Mouse (Mus musculus) kidney, postnatal 36 days (tissue): ENCODE measurements around the gene Samhd1.

Experiments used
- DNase-seq, 2 experiments: peaks; one replicate each; pipeline ENCODE4 v3.0.0; 2021 to 2022; ENCODE audit warnings: mixed read lengths in 2 of 2

The Samhd1 gene

DNA sequence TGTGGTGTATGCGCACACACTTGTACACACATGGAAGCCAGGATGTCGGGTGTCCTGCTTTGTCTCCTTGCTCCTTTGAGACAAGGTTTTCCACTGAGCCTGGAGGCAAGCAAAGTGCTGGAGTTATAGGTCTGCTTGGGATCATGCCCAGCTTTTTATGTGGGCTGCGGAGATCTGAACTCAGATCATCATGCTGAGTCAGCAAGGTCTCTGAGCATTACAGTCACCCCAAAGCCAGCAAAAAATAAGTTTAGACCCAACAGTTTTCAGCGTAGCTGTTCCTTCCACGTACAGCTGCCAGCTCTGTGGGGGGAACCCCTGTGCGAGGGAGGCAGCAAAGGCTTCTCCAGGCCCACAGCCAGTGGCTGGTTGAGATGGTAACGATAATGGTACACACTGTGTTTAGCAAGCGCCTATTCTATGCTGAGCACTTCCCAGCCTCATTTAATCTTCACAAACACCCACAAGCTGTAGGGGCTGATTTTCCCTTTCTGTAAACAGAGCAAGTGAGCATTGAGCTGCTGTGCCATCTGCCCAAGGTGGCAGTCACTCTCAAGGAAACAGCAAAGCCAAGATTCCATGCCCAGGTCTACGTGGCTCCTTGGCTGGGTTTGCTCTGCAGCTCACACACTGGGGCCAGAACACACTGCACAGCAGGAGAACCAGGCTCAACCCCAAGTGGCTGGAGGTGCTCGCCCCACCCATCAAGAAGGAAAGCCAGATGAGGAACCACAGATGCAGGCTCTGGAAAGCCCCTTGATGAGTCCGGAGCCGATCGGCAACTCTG is 86.5 kb downstream of the Samhd1 start:
- DNase-seq, result no peak
